Mouse (Mus musculus) G1E (cell line): Measurements from ENCODE around the gene Cdk14. TPM values are rescaled to one million over a fixed set of nuclear protein-coding genes. Genes with fewer than 3 reads are reported as not detected.

Experiments used
- ATAC-seq: 2 replicates; pipeline ENCODE4 v1.8.0; 2016; ENCODE audit warnings: mild to moderate bottlenecking; ENCODE audit not compliant: insufficient number of reproducible peaks, poor library complexity, low FRiP score, severe bottlenecking; ENCODE audit errors: extremely low read depth
- DNase-seq: peaks from one replicate; pipeline ENCODE4 v3.0.0; 2012; ENCODE audit warnings: low spot score
- H3K27me3 ChIP-seq: 2 replicates; pipeline ENCODE4 v1.6.1; 2012; ENCODE audit warnings: mild to moderate bottlenecking, low read length, inconsistent platforms; ENCODE audit not compliant: insufficient read depth
- H3K36me3 ChIP-seq: replicated peaks from 2 replicates; pipeline ENCODE3; 2012; ENCODE audit warnings: mild to moderate bottlenecking, inconsistent platforms
- H3K4me1 ChIP-seq: 2 replicates; pipeline ENCODE4 v1.6.1; 2012; ENCODE audit warnings: low read depth, low read length, inconsistent platforms, mixed read lengths; ENCODE audit not compliant: insufficient read depth
- H3K4me3 ChIP-seq: 2 replicates; pipeline ENCODE4 v1.5.1; 2012; ENCODE audit warnings: low read depth, mild to moderate bottlenecking, inconsistent platforms, low read length, moderate library complexity, mixed read lengths
- H3K9me3 ChIP-seq: replicated peaks from 2 replicates; pipeline ENCODE4 v1.6.1; 2012; ENCODE audit warnings: inconsistent platforms
- CTCF ChIP-seq: IDR thresholded peaks from 2 replicates; pipeline ENCODE4 v1.5.1; 2012; ENCODE audit warnings: low read depth, low read length, inconsistent platforms, mixed read lengths
- GATA1 ChIP-seq: IDR thresholded peaks from 2 replicates; pipeline ENCODE4 v1.6.1; 2012; ENCODE audit warnings: borderline replicate concordance, low read length, inconsistent platforms, mixed read lengths
- GATA2 ChIP-seq: IDR thresholded peaks from 2 replicates; pipeline ENCODE4 v1.6.1; 2012; ENCODE audit warnings: low read depth, low read length, inconsistent platforms, borderline replicate concordance
- POLR2AphosphoS5 ChIP-seq: IDR thresholded peaks from 2 replicates; pipeline ENCODE4 v1.6.1; 2012; ENCODE audit warnings: low read depth, low read length, inconsistent platforms; ENCODE audit not compliant: insufficient replicate concordance
- TAL1 ChIP-seq: conservative IDR thresholded peaks from 2 replicates; pipeline ENCODE4 v1.6.1; 2012; ENCODE audit warnings: low read depth, low read length, inconsistent platforms, mixed read lengths
- polyA plus RNA-seq: library from polyadenylated mRNA; stranded (reverse); fragments of >175 nt; gene quantifications from 2 replicates; pipeline ENCODE4 v1.2.3, GENCODE M21; 2012
- total RNA-seq, 2 experiments: library from RNA; stranded (forward) in 1 of 2; stranded (reverse) in 1 of 2; fragments of 200-1000 nt in 1 of 2; fragments of >200 nt in 1 of 2; fragmentation: Nextera tagmentation in 1 of 2; gene quantifications; 2 replicates each; pipeline ENCODE4 v1.2.3; 2014 to 2017

Cdk14 gene
- total and polyA plus RNA-seq, 3 experiments = 0.98 TPM; not detected in 2

DNA sequence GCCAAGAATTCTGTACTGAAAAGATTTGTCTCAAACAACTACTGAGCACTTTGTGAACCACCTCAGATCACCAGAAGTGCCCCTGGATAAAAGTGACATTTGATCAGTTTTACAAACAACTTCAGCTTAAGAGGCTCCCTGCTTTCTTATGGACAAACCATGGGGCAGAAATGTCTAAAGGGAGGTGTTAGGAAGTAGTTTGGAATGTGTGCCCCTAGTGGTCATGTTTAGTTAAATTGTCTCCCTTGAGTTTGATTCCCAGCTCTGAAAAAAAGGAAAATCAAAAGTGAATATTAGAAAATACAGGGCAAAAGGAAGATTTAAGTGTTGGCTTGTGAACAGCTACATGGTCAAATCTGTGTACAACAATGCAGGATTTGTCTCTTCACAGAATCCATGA is 123.3 kb downstream of the Cdk14 start:
- Histone ChIP-seq H3K27me3 (peaks cover 3% of the 10 kb centered on the region; the same call in 1 of the 2 replicates), H3K36me3 (no peaks in the 10 kb centered on the region), H3K4me3 (no peak overlapping the region), H3K9me3 (no peaks in the 10 kb centered on the region), H3K4me1 (no peaks in the 10 kb centered on the region)
- ATAC-seq (no peak), DNase-seq (no peak)
- no peak for TF ChIP-seq TAL1
- no peak for TF ChIP-seq CTCF
- no peak for TF ChIP-seq POLR2AphosphoS5
- TF ChIP-seq GATA2 = no peak
- TF ChIP-seq GATA1 = no peak

GRCm38 (mm10) chr5:5292830-5293542 is 127.1 kb downstream of the Cdk14 start:
- DNase-seq (no peak), ATAC-seq (no peak)
- Histone ChIP-seq H3K4me1 (no peaks in the 10 kb centered on the region), H3K9me3 (no peaks in the 10 kb centered on the region), H3K4me3 (no peak overlapping the region), H3K36me3 (no peaks in the 10 kb centered on the region), H3K27me3 (peaks cover 3% of the 10 kb centered on the region)
- TF ChIP-seq GATA2 (no peak), GATA1 (no peak), POLR2AphosphoS5 (no peak), TAL1 (no peak), CTCF (no peak)

- TF ChIP-seq TAL1 (no peak), GATA1 (no peak), CTCF (no peak), GATA2 (no peak), POLR2AphosphoS5 (no peak)
- DNase-seq (no peak), ATAC-seq (no peak)
- Histone ChIP-seq H3K27me3 (peaks cover 10% of the 10 kb centered on the region), H3K4me1 (no peaks in the 10 kb centered on the region), H3K36me3 (no peaks in the 10 kb centered on the region), H3K9me3 (no peaks in the 10 kb centered on the region), H3K4me3 (no peak overlapping the region)
Observed at GRCm38 (mm10) chr5:5291321-5291991, 128.7 kb downstream of the Cdk14 start.

GRCm38 (mm10) chr5:5290714-5291113 is 129.4 kb downstream of the Cdk14 start:
- DNase-seq = no peak
- H3K9me3 ChIP-seq = no peaks in the 10 kb centered on the region
- TF ChIP-seq POLR2AphosphoS5 (no peak), GATA2 (no peak), GATA1 (no peak), CTCF (no peak), TAL1 (no peak)
- no peak for ATAC-seq
- H3K4me1 ChIP-seq = no peaks in the 10 kb centered on the region
- H3K36me3 ChIP-seq = no peaks in the 10 kb centered on the region
- no peak overlapping the region for H3K4me3 ChIP-seq
- peaks cover 10% of the 10 kb centered on the region for H3K27me3 ChIP-seq

DNA sequence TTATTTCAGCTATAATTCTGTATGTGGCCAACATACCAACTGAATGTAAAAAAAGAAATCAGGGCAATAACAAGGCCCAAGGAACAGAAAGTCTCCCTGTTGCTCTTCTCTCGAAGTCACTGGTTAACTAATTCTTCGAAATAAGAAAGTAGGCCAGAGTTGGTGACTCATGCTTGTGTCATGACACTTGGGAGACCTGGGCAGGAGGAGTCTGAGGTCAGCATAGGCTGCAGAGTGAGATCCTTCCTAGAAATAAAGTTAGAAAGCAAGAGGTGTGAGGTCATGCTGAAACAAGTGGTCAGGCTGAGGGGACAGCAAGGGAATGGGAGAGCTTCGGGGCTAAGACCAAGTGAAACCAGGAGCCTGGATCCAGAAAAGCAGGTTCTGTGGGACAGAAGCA is 134.2 kb downstream of the Cdk14 start:
- TF ChIP-seq TAL1 (no peak), GATA1 (no peak), GATA2 (no peak), CTCF (no peak), POLR2AphosphoS5 (no peak)
- peaks cover 15% of the 10 kb centered on the region for H3K27me3 ChIP-seq
- no peaks in the 10 kb centered on the region for H3K9me3 ChIP-seq
- ATAC-seq (no peak), DNase-seq (no peak)
- H3K36me3 ChIP-seq = no peaks in the 10 kb centered on the region
- H3K4me1 ChIP-seq = peaks cover 2% of the 10 kb centered on the region; the same call in 1 of the 2 replicates
- no peak overlapping the region for H3K4me3 ChIP-seq

- peaks cover 17% of the 10 kb centered on the region for H3K27me3 ChIP-seq
- no peaks in the 10 kb centered on the region for H3K9me3 ChIP-seq
- H3K4me1 ChIP-seq = peaks cover 2% of the 10 kb centered on the region; the same call in 1 of the 2 replicates
- H3K4me3 ChIP-seq = no peak overlapping the region
- no peak for ATAC-seq
- no peaks in the 10 kb centered on the region for H3K36me3 ChIP-seq
- DNase-seq = no peak
- TF ChIP-seq CTCF (no peak), GATA2 (no peak), POLR2AphosphoS5 (no peak), GATA1 (no peak), TAL1 (no peak)
Observed at GRCm38 (mm10) chr5:5284531-5284930, 135.6 kb downstream of the Cdk14 start.
